Mouse (Mus musculus) spleen, adult 12 weeks (tissue): ENCODE data around the gene Gpd1l.
A peak's percentile ranks its signal among the peaks of the same experiment; 100 is the strongest.

ENCODE experiments used
- DNase-seq: peaks from one replicate; pipeline ENCODE4 v3.0.0; 2022; ENCODE audit warnings: low spot score

The Gpd1l gene

DNA sequence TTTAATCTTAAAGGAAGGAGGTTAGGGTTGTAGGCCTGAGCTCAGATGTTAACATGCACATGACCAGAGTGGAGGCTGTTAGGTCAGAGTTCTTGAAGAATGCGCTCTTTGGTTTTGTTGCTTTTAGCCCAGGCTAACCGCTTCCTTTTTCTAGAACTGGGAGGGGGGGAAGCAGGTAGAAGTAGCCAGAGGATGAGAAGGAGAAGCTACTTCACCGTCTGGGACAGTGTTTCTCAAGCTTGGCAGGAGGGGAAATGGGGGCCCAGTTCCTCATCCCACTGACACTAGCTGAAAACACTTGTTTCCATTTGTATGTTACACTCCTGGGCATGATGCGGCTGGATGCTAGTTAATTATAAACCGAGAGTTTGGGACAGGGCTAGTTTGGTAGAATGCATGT lies 8.2 kb downstream of the Gpd1l start:
- no peak for DNase-seq

DNA sequence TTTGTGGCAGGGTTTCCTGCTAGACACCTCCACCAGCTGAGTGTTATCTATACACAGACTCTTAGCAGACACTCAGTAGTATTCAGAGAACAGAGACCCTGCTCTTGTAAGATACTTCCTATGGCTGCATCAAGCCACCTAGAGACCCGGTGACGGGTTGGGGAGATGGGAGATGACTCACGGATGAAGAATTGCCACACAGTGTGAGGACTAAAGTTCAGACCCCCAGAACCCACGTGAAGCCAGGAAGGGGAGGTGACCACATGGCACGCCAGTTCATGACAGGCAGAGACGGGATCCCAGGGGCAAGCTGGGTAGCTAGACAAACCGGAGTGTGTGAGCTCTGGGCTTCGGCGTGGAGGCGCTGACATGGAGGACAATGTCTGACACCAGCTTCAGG lies 8.7 kb downstream of the Gpd1l start:
- no peak for DNase-seq

DNA sequence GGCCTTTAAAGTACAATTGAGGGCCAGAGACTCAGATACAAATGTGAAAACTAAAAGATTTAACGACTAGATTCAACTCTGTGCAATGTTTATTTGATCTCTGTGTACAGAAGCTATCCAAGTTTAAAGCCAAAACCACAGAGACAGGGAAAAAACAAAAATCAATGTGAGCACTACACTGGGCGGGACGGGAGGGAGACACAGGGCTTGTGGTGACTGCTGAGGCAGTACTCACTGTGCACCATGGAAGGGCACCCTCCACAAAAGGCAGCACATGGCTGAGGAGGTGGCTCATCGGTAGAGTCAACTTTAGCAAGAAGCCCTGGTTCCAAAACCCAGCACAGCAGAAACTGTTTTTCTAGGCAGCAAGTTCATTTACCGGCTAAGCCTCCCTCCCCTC lies 9.3 kb downstream of the Gpd1l start:
- DNase-seq: no peak

DNA sequence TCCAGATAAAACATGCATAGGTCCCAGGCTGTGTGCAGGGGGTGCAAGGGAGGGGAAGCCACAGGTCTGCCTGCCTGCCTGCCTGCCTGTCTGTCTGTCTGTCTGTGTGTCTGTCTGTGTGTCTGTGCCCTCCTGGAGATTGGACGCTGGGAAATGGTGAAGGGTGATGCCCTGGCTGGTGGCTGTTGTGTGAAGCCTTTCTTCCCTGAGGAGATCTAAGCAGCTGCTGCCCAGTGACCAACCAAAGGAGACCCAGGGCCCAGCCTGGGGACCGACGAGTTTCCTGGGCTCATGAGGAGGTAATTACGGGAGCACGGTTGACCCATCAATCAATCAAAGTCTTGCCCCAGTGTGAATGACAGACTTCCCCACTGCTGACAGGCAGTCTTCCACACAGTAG lies 11.6 kb downstream of the Gpd1l start:
- no peak for DNase-seq

DNA sequence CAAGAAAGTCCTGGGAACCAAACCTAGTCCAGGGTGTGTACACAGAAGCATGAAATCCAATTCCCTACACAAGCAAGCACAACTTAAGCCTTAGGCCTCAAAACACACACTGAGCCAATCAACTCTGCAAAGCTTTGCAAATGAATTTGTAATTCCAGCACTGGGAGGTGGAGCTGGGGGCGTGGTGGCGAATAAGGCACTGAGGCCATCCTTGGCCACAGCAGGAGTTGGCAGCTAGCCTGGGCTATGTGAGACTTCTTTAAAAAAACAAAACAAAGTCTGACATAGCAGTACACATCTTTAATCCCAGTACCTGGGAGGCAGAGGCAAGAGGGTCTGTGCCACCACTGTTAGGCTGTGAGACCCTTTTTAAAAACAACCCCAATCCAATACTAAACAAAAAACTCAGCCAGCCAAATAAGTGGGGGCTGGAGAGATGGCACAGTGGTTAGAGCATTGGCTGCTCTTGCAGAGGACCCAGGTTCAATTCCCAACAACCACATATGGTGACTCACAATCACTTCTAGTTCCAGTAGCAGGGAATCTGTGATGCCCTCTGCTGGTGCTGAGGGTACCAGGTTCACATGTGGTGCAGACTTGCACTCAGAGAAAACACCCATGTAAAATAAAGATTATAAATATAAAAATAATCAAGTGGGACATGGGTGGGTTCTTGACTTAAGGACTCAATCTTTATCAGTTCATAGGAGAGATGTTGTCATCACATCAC lies 12.3 kb downstream of the Gpd1l start:
- no peak for DNase-seq

DNA sequence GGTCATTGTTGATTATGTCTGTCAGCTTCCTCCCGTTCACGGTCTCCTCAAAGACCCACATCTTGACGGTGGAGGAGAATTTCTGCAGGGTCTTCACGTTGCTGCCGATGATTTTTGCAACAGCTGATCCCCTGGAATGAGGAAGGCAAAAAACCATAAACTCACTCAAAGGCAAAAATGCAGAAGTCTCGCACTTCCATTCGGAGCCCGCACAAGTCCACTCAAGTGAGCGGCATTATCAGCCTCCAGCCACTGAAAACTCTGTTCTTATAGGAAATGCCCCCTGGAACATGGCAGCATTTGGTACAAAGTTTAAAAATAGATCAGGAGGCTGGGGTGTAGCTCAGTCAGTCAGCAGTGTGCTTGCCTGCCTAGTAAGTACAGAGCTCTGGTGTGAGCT lies 13.2 kb downstream of the Gpd1l start:
- no peak for DNase-seq

DNA sequence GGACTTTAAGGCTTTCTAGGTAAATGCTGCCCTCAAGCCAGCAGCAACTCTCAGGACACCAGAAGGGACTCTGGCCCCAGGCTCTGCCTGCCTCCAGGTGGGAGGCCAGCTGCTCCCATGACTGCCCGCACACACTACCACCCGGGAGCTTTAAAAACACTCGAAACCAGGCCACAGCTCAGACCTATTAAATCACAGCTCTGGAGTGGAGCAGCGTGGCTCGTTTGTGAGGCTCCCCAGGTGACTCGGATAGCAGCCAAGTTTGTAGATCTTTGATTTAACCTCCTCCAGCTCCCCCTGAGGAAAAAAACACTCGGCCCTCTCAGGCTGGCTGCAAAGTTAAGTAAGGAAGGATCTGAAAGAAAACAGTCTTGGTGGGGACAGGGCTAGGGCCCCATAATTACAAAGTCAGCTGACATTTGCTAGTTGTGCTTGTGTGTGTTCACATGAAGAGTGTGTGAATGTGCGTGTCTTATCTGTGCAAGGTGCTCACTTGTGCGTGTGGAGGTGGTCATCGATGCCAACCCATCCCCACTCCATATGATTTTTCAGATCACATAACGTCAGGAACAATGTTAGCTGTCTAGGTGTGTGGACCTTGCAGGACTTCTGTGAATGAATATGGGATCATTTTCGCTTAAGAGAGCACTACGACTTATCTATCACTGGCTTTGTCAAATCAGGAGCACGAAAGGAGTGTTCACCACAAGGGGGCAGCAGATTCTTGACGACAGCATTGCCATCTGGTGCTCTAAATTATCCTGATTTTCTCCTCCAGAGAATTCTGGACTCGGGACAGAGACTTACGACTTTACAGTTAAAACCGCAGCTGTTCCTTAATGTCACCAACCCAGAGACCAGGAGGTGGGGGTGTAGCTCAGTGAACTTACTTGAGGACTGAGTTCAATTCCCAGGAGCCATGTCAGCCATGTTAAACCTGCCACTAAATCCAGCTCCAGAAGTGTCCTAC lies 20.8 kb downstream of the Gpd1l start:
- DNase-seq: peak; percentile 9

DNA sequence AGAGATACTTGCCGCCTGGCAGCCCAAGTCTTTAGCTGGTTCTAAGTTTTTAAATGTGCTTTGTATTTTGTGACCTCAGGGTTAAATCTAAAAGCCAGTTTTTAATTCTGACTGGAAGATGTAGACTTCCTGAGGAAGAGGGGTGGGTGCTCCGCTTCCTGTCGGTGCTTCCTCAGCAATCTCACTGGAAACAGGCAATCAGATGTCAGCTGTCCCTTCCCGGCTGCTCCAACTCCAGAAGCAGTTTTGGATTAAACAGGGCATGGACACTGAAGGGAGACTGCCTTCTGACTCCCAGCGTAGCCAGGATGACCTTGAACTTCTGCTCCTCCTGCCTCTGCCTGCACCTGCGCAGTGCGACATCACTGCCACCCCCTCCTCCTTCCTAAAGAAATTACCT lies 26.3 kb downstream of the Gpd1l start:
- DNase-seq: no peak

DNA sequence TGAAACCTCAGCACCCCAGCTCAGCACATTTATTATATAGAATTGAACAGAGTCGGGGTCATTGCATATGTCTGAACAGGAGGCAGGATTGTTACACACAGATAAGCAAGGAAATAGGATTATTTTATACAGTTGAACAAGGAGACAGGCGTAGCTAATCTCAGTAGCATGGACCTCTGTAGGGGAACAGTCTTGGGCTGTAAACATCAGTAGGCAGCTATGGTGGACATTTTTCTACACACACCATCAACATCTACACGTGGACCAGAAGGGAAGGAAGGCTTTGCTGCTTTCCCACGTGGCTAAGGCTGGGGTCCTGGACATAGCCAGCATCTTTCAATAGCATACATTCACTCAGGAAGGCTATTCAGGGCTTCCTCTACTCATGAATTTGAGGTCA lies 37.9 kb downstream of the Gpd1l start:
- no peak for DNase-seq

DNA sequence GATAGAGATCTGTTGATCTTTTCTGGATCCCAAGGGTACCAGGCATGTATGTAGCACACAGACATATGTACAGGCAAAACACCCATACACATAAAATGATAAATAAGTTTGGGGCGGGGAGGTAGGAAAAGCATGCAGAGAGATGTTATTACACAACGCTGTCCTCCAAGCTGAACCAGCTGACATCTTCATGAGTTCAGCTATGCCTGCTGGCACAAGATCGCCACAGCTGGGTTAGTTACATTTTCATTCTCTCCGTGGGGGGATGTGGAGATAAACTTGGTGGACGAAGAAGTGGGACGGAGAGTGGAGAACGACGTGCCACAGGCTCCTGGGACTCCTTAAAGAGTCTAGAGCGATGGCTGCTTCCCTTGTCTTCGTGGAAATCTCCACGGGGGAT lies 40.8 kb downstream of the Gpd1l start:
- DNase-seq: no peak

DNA sequence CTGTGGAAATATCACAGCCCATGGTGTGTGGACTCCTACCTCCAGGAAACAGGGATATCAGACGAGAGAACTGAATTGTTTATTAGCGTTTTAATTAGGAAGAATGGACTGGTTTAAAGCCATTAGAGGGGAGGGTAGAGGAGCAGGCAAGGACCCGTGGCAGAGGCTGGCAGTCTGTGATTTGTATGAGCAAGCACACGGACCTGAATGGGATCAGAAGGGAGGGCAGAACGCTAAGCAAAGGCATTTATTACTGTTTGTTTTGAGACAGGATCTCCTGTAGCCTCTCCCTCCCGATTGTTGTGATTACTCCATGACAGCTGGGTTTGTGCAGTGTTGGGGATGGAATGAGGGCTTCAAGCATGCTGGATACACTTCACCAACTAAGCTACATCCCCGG lies 43.4 kb downstream of the Gpd1l start:
- DNase-seq: no peak

DNA sequence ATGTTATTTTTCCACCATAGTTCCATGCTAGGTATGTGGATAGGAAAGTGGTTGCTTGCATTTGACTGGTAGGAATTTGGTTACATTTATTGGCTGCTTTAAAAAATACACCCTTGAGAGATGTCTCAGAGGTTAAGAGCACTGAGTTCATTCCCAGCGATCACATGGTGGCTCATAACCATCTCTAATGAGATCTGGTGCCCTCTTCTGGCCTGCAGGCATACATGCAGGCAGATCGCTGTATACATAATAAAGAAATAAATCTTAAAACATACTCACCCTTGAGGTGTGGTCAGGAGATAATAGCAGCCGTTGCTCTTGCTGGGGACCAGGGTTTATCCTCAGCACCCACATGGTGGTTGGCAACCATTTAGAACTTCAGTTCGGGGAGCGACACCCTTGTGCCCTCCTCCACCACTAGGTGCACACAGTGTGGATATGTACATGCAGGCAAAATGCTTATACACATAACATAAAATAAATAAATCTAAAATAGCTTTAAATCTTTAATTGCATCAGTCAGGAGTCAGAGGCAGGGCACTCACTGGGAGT lies 44.9 kb downstream of the Gpd1l start:
- no peak for DNase-seq

DNA sequence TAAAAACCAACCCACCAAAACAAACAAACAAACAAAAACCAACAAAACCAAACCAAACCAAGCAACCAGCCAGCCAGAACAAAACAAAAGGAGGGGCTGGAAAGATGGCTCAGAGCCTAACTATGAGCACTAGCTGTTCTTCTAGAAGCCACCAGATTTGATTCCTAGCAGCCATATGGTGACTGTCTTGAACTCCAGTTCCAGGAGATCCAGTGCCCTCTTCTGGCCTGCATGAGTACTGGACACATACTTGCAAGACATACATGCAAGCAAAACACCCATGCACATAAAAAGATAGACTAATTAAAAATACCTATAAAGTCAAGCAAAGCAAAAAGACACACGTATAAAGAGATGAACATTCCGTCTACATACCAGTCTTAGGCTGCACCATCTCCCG lies 46.1 kb downstream of the Gpd1l start:
- no peak for DNase-seq

DNA sequence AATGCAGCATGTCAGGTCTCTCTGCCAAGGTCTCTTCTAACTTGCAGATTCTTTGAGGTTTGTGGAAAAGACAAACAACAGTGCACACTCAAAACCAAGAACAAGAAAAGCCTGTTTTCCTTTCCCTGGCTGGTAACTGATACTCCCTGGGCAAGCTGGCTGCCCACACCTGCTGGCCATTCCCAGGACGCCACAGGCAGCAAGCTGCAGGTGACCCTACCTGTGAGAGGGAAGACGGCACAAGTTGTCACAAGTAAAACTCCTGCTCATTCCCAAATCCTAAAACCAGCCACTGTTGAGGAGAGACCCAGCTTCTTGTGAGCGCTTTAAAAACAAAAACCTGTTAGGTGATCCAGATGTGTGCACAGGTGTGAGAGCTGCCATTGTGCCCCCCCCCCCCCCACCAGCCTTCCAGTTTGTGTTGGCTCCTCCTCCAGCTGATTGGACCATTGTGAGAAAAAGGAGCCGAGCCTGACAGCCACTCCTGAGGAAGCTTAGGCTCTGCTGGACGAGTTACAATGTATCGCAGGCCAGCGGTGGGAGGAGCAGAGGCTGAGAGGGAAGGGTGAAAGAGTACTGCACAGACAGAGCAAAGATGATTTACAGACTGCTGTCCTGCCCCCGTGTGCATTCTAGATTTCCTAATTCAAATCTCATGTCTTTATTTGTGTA lies 47.7 kb downstream of the Gpd1l start:
- DNase-seq: no peak

DNA sequence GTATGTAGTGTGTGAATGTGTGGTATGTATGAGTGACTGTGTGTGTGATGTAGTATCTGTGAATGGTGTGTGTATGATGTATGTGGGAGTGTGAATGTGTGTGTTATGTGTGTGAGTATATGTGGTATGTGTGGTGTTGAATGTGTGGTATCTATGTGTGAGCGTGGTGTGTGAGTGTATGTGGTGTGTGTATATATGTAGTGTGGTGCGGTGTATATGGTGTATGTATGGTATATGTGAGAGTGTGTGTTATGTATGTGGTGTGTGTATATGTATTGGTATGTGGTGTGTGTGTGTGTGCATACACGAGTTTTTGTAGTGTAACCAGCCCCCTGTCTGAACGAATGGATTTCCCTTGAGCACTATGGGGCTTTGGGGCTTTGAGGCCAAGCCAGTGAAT lies 48.2 kb downstream of the Gpd1l start:
- no peak for DNase-seq

DNA sequence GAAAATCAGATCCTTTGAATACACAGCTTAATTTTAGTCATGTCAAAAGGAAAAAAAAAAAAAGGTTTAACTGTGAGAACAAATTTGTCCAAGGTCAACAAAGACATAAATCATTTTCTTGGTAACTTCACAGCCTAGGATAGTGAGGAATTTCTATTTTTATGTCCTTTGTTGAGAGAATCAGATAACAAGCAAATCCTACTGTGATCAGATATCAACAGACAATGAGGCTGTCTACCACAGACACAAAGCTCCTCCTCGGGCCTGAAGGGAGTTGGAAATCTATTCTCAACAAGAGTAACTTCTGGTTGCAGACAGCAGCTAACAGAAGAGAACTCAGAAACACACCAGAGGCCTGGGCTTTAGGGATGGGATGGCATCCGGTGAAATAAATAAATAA lies 51.8 kb downstream of the Gpd1l start:
- no peak for DNase-seq

DNA sequence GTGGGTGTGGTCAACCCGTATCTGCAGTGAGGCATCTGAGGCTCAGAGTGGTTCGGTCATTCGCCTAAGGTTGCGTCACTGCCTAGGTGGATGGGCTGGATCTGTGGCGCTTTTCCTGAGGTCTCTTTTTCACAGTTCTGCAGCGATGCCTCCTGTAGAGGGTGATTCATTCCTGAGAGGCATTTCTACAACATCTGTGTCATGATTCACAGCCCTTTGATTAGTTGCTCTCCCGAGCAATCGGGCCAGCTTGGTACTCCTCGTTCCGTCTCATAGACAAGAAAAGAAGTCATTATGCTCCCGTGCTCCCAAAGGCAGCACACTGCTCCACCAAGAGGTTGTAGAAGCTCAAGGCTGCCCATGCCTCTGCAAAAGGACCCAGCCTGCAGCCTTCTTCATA lies 78.5 kb downstream of the Gpd1l start:
- DNase-seq: no peak

DNA sequence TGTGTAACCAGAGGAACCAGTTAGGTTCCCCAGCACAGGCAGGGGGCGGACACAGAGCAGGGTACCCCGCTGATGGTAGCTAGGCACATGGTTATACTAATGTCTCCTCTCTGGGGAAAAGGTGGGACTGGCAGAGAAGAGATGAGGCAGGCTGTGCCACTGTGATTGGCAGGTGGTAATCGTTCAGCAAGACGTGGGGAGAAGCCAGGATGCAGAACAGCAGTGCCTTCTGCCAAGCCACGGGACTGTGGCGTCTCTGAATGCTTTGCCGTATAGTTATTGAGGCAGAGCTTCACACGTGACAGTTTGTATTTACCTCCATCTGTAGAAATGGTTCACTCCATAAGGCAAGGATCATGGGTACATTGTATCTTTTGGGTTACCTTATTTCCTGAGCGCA lies 79.1 kb downstream of the Gpd1l start:
- no peak for DNase-seq

DNA sequence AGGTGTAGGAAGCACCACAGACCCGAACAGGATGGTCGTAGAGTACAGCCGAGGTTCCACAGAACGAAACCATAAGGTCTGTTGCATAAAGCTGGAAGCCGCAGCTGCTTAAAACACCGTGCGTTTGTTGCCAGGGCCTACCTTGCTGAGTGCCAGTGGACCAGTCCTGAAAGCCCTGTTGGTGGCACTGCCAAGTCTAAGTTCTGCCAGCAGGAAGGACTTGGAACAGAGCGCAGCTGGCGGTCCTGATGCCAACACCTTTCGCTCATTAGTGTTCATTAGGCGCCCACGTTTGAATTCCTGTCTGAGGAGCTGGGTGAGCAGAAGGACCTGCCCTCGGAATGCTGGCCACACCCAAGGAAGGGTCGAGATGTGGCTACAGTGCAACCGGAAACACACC lies 80.5 kb downstream of the Gpd1l start:
- DNase-seq: no peak

DNA sequence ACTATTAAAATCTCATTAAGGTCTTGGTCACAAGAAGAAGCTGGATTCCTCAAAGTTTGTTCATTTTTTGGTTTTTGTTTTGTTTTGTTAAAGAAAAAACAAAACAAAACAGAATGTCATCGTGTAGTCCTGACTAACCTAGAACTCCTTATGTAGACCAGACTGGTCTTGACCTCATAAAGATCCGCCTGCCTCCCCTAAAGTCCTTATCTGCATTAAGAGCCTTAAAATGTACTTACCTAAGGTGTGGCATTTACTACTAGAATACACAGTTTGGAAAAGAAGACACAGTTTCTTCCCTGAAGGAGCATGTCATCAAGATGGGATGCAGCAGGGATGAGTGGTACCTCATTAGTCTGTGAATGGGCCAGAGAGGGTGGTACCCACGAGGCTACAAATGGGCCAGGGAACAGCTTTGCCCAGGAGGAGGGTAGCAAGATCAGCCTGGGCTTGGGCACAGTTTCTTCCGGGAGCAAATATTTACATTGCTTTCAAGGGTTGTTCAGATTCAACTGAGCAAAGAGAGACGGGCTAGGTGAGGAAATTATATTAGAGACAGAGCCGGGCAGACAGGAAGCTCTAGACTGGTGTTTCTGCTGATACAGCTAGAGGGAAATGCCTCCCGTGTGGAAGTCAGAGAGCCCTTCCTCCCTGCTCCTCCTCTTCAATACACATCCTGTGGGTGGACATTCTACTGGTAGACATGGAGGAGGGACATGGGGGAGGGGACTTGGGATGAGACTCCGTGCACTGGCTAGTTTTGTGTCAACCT lies 82.2 kb downstream of the Gpd1l start:
- no peak for DNase-seq
